Mouse (Mus musculus): Measurements from ENCODE around the gene Fam43b. TPM values are rescaled to one million over a fixed set of nuclear protein-coding genes. Genes with fewer than 3 reads are reported as not detected.

Fam43b gene
- polyA plus RNA-seq, 1 experiment from 2014 or later: 0.18 TPM

DNA sequence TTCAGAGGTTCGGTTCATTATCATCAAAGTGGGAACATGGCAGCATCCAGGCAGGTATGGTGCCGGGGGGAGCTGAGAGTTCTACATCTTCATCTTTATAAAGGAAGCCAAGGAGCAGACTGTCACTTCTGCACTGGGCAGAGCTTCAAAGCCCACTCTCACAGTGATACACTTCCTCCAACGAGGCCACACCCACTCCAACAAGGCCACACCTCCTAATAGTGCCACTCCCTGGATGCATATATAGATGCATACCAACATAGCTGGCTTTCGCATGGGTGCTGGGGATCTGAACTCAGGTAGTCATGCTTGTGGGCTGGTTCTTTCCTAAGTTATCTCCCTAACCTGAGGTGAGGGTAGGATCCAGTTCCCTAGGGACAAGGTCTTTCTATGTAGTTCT lies 21.6 kb upstream of the Fam43b start:
- no peaks in the 10 kb centered on the region; the same call in 1 of the 2 replicates for H3K9me3 ChIP-seq

GRCm38 (mm10) chr4:138416414-138416813 lies 20.1 kb upstream of the Fam43b start:
- H3K36me3 ChIP-seq: no peaks in the 10 kb centered on the region
- 57% methylated on average over 5 of the region's 5 CpGs for WGBS
- no peak overlapping the region for H3K27ac ChIP-seq
- H3K9me3 ChIP-seq: no peaks in the 10 kb centered on the region; the same call in 1 of the 2 replicates
- peaks cover 9% of the 10 kb centered on the region; the same call in 1 of the 2 replicates for H3K4me1 ChIP-seq
- no peak for ATAC-seq (ENCODE audit: insufficient number of reproducible peaks, insufficient read depth, low FRiP score, low TSS enrichment, low read depth)
- H3K27me3 ChIP-seq: peaks cover 54% of the 10 kb centered on the region
- no peak overlapping the region for H3K9ac ChIP-seq
- H3K4me2 ChIP-seq: no peak overlapping the region
- H3K4me3 ChIP-seq: no peak overlapping the region

More for the DNA sequence above, 21.6 kb upstream of the Fam43b start:
- Histone ChIP-seq H3K4me2 (no peak overlapping the region), H3K4me1 (peaks cover 9% of the 10 kb centered on the region; the same call in 1 of the 2 replicates), H3K9ac (no peak overlapping the region), H3K4me3 (no peak overlapping the region), H3K27me3 (peaks cover 45% of the 10 kb centered on the region), H3K27ac (no peak overlapping the region), H3K36me3 (no peaks in the 10 kb centered on the region)
- no peak for ATAC-seq (ENCODE audit: insufficient number of reproducible peaks, insufficient read depth, low FRiP score, low TSS enrichment, low read depth)
- WGBS: 76% methylated on average over 4 of the region's 4 CpGs

DNA sequence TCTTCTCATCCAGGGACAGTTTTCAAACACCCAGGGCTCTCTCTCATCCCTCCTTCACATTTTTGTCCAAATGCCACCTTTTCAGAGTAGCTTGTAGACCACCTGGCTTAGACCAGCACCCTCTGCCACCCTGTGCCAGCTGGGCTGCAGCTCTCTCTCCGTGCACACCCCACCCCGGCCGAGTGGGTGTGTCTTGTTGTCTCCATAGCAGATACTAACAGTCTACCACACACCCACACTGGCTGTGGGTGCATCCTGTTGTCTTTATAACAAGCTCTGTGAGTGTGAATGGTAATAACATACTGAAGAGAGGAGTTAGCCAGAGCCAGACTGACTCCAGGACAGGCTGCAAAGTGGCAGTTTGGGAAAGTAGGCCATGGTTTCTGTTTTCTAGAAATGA lies 19.7 kb upstream of the Fam43b start:
- no peak for ATAC-seq (ENCODE audit: insufficient number of reproducible peaks, insufficient read depth, low FRiP score, low TSS enrichment, low read depth)
- no peaks in the 10 kb centered on the region for H3K36me3 ChIP-seq
- no peak overlapping the region for H3K4me3 ChIP-seq
- WGBS: 75% methylated on average over 3 of the region's 3 CpGs
- H3K27ac ChIP-seq: no peak overlapping the region
- H3K9me3 ChIP-seq: no peaks in the 10 kb centered on the region; the same call in 1 of the 2 replicates
- no peak overlapping the region for H3K9ac ChIP-seq
- peaks cover 54% of the 10 kb centered on the region for H3K27me3 ChIP-seq
- H3K4me1 ChIP-seq: peaks cover 9% of the 10 kb centered on the region; the same call in 1 of the 2 replicates
- H3K4me2 ChIP-seq: no peak overlapping the region

DNA sequence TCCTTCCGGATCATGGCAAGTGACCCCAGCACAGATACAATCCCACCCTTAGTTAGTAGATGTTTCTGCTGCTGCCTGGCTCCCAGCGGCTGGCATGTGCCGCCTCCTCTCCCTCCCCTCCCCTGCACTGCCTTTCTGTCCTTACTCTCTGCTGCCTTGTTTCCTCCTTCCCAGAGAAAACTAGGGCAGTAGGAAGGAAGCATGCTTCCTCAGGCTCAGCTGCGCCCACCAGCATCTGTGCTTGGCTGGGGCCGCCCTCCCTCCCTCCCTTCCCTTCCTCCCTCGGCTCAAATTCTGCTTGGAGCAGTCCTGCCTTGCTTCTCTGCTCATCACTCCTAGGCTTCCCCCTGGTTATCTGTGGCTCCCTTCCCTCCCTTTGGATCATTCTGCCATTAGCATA lies 18.4 kb upstream of the Fam43b start:
- H3K27me3 ChIP-seq: peaks cover 60% of the 10 kb centered on the region
- no peak for ATAC-seq (ENCODE audit: insufficient number of reproducible peaks, insufficient read depth, low FRiP score, low TSS enrichment, low read depth)
- WGBS: 9% methylated on average over 6 of the region's 6 CpGs
- H3K9me3 ChIP-seq: no peaks in the 10 kb centered on the region; the same call in 1 of the 2 replicates
- H3K4me3 ChIP-seq: no peak overlapping the region
- H3K4me2 ChIP-seq: no peak overlapping the region
- peaks cover 9% of the 10 kb centered on the region; the same call in 1 of the 2 replicates for H3K4me1 ChIP-seq
- H3K9ac ChIP-seq: peak overlapping the region; percentile 58
- no peaks in the 10 kb centered on the region for H3K36me3 ChIP-seq
- H3K27ac ChIP-seq: no peak overlapping the region

DNA sequence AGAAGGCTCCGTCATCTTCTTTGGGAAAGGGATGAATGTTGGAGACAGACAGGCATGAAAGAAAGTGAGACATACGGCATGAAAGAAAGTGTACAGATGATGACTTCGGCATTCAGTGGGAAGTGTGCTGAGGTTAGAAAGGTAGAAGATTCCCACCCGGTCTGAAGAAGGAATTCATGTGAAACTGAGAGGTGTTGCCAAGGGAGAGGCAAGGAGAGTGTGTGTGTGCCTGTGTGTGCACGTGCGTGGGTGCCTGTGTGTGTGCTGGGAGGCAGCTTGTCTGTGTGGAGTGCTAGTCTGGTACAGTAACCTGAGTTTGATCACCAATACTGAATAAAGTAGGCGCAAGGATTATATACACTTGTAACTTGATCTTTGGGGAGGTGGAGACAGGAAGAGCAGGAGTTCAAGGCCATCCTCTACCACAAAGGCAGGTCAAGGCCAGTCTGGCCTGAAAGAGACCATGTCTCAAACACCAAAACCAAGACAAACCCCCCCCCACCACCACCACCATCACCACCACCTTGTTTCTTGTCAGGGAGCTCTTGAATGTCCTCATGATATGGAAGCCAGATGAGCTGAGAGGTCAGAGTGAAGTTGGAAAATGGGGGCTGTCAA lies 15.3 kb upstream of the Fam43b start:
- no peak overlapping the region for H3K4me2 ChIP-seq
- no peak overlapping the region for H3K9ac ChIP-seq
- no peaks in the 10 kb centered on the region for H3K36me3 ChIP-seq
- no peak for ATAC-seq (ENCODE audit: insufficient number of reproducible peaks, insufficient read depth, low FRiP score, low TSS enrichment, low read depth)
- H3K9me3 ChIP-seq: no peaks in the 10 kb centered on the region
- peaks cover 51% of the 10 kb centered on the region for H3K27me3 ChIP-seq
- no peak overlapping the region for H3K4me3 ChIP-seq
- H3K4me1 ChIP-seq: peaks cover 9% of the 10 kb centered on the region; the same call in 1 of the 2 replicates
- WGBS: 50% methylated on average over 7 of the region's 7 CpGs
- H3K27ac ChIP-seq: no peak overlapping the region

GRCm38 (mm10) chr4:138411011-138411410 lies 14.7 kb upstream of the Fam43b start:
- Histone ChIP-seq H3K4me1 (peaks cover 9% of the 10 kb centered on the region; the same call in 1 of the 2 replicates), H3K4me3 (no peak overlapping the region), H3K36me3 (no peaks in the 10 kb centered on the region), H3K9me3 (no peaks in the 10 kb centered on the region), H3K27me3 (peaks cover 45% of the 10 kb centered on the region), H3K27ac (no peak overlapping the region), H3K4me2 (no peak overlapping the region), H3K9ac (no peak overlapping the region)
- 9% methylated on average over 5 of the region's 5 CpGs for WGBS
- ATAC-seq (ENCODE audit: insufficient number of reproducible peaks, insufficient read depth, low FRiP score, low TSS enrichment, low read depth): 0 out of 2 replicates have a peak, but pooled peaks have one; percentile 52

DNA sequence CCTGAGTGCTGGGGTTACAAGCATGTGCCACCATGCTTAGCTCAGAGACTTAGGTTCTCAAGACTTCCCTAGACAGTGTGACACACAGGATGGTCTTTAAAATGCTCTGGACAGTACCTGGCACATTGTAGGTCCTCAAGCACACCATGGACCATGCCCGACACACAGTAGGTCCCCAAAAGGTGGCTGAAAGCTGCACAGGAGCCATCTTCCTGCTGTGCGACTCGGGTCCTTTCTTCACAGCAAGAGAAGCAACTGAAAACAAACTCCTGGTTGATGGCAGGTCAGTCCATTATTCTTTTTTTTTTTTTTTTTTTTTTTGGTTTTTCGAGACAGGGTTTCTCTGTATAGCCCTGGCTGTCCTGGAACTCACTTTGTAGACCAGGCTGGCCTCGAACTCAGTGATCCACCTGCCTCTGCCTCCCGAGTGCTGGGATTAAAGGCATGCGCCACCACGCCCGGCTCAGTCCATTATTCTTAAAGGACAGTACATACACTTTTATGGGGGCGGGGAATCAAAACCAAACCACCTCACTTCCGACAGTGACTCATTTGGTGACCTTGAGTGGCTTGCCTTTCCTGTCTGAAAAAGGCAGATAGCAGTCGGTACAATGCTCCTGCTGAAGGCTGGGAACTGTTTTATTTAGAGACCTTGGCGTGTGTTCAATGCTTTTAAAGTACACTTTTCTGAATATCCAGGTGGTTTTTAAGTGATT lies 11.3 kb upstream of the Fam43b start:
- H3K4me2 ChIP-seq: no peak overlapping the region

GRCm38 (mm10) chr4:138404806-138405205 lies 8.5 kb upstream of the Fam43b start:
- H3K36me3 ChIP-seq: no peaks in the 10 kb centered on the region
- no peak overlapping the region for H3K4me3 ChIP-seq
- no peak overlapping the region for H3K9ac ChIP-seq
- no peaks in the 10 kb centered on the region for H3K9me3 ChIP-seq
- H3K4me2 ChIP-seq: no peak overlapping the region
- H3K27me3 ChIP-seq: peaks cover 9% of the 10 kb centered on the region
- ATAC-seq (ENCODE audit: insufficient number of reproducible peaks, insufficient read depth, low FRiP score, low TSS enrichment, low read depth): no peak
- no peaks in the 10 kb centered on the region for H3K4me1 ChIP-seq
- 4% methylated on average over 2 of the region's 2 CpGs for WGBS
- no peak overlapping the region for H3K27ac ChIP-seq

More for the DNA sequence above, 11.3 kb upstream of the Fam43b start:
- no peak for ATAC-seq (ENCODE audit: insufficient number of reproducible peaks, insufficient read depth, low FRiP score, low TSS enrichment, low read depth)
- no peak overlapping the region for H3K4me3 ChIP-seq
- H3K9me3 ChIP-seq: no peaks in the 10 kb centered on the region
- H3K9ac ChIP-seq: no peak overlapping the region
- H3K4me1 ChIP-seq: no peaks in the 10 kb centered on the region
- 73% methylated on average over 12 of the region's 13 CpGs for WGBS
- H3K27me3 ChIP-seq: peaks cover 25% of the 10 kb centered on the region
- H3K27ac ChIP-seq: no peak overlapping the region
- no peaks in the 10 kb centered on the region for H3K36me3 ChIP-seq

GRCm38 (mm10) chr4:138396711-138397110 lies 383 bp upstream of the Fam43b start:
- H3K9ac ChIP-seq: no peak overlapping the region
- no peaks in the 10 kb centered on the region for H3K9me3 ChIP-seq
- 4% methylated on average over 8 of the region's 8 CpGs for WGBS
- no peak for ATAC-seq (ENCODE audit: insufficient number of reproducible peaks, insufficient read depth, low FRiP score, low TSS enrichment, low read depth)
- peaks cover 88% of the 10 kb centered on the region for H3K27me3 ChIP-seq
- H3K36me3 ChIP-seq: no peaks in the 10 kb centered on the region
- peaks cover 22% of the 10 kb centered on the region for H3K4me1 ChIP-seq
- H3K27ac ChIP-seq: no peak overlapping the region
- peak overlapping the region; percentile 47 for H3K4me3 ChIP-seq
- H3K4me2 ChIP-seq: peak overlapping the region; percentile 78

GRCm38 (mm10) chr4:138395087-138395970 lies 999 bp downstream of the Fam43b start:
- Histone ChIP-seq H3K4me3 (peak overlapping the region; percentile 47), H3K9me3 (no peaks in the 10 kb centered on the region), H3K36me3 (no peaks in the 10 kb centered on the region), H3K27ac (no peak overlapping the region), H3K27me3 (peaks cover 96% of the 10 kb centered on the region), H3K9ac (peak overlapping the region; percentile 63; the same call in 1 of the 2 replicates), H3K4me1 (peaks cover 22% of the 10 kb centered on the region), H3K4me2 (peak overlapping the region; percentile 78)
- under 1% methylated on average over 103 of the region's 103 CpGs for WGBS
- ATAC-seq (ENCODE audit: insufficient number of reproducible peaks, insufficient read depth, low FRiP score, low TSS enrichment, low read depth): no peak

DNA sequence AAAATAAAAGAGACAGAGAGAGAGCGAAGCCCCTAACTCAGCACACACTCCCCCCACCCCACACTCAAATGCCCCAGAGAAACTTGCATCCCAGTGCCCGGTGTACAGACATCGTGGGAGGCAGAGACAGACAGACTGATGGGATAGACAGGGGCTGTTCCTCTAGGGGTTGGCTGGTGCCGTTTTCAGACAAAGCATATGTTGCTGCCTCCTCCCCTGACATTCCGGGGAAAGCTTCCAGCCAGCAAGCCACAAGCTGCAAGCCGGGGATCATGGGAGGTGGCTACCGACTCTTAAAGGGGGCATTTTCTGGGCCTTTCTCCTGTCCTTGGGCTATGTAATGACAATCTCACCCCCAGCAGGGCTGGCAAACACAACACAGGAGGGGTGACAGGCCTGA lies 2.6 kb downstream of the Fam43b start:
- Histone ChIP-seq H3K4me3 (no peak overlapping the region), H3K4me2 (no peak overlapping the region), H3K27me3 (peaks cover 86% of the 10 kb centered on the region), H3K4me1 (peaks cover 22% of the 10 kb centered on the region), H3K36me3 (no peaks in the 10 kb centered on the region), H3K27ac (no peak overlapping the region), H3K9ac (no peak overlapping the region), H3K9me3 (no peaks in the 10 kb centered on the region)
- 53% methylated on average over 7 of the region's 7 CpGs for WGBS
- ATAC-seq (ENCODE audit: insufficient number of reproducible peaks, insufficient read depth, low FRiP score, low TSS enrichment, low read depth): no peak
